Mouse (Mus musculus): Measurements from ENCODE around the gene Mrps6. TPM values are rescaled to one million over a fixed set of nuclear protein-coding genes. Genes with fewer than 3 reads are reported as not detected.

Gene Mrps6
- total and polyA plus RNA-seq, 3 experiments, result 28.4 to 93.4 (median 39.7) TPM

- in situ Hi-C loops (cut with MboI; ENCODE audit: low pct_ligation_motif_present, low pct_unique_long_range_greater_than_20kb, low sequenced_read_pairs) (no loop called here), dilution Hi-C loops (cut with MboI; ENCODE audit: extremely low pct_ligation_motif_present, extremely low pct_unique_long_range_greater_than_20kb, low sequenced_read_pairs) (no loop called here)
- Histone ChIP-seq H3K36me3 (replicated peaks in 1 of 2; ENCODE audit: control insufficient read depth in 1 of 2, insufficient read depth in 1 of 2, low read length in 1 of 2) (peaks cover 7 to 57% of the 10 kb centered on the region in 2 experiments), H3K27ac (ENCODE audit: insufficient read depth, low read depth) (no peak overlapping the region), H3K4me2 (ENCODE audit: insufficient read depth, low read depth, poor library complexity, severe bottlenecking) (no peak overlapping the region), H3K4me1 (ENCODE audit: control insufficient read depth in 1 of 2, insufficient read depth in 2 of 2) (peaks cover 2 to 50% of the 10 kb centered on the region in 2 experiments; a peak in 3 of 4 replicates), H3K27me3 (replicated peaks) (no peaks in the 10 kb centered on the region), H3K4me3 (replicated peaks in 1 of 3; ENCODE audit: low read depth in 2 of 3, low read length in 2 of 3, poor library complexity in 1 of 3) (no peak overlapping the region), H3K9ac (ENCODE audit: insufficient read depth, low read depth) (no peak overlapping the region), H3K9me3 (replicated peaks; ENCODE audit: low read length) (no peaks in the 10 kb centered on the region), H3K79me2 (replicated peaks; ENCODE audit: control insufficient read depth, extremely low read depth, insufficient read depth, poor library complexity, severe bottlenecking) (0 out of 2 replicates have a peak, but pooled peaks cover 3% of the 10 kb centered on the region)
- no peak for DNase-seq (ENCODE audit: extremely low read depth)
- TF ChIP-seq BHLHE40 (IDR thresholded peaks at IDR 0.05; ENCODE audit: low read depth, low read length) (no peak), PAX5 (IDR thresholded peaks at IDR 0.05; ENCODE audit: low read length) (no peak), EP300 (IDR thresholded peaks at IDR 0.05; ENCODE audit: low read length) (no peak), CTCF (conservative IDR thresholded peaks at IDR 0.05 in 1 of 2, IDR thresholded peaks at IDR 0.05 in 1 of 2; ENCODE audit: low read depth in 2 of 2, low read length in 2 of 2) (0 out of 4 replicates have a peak, but pooled peaks of 1 of the 2 experiments have one; percentile 8), ETS1 (conservative IDR thresholded peaks at IDR 0.05; ENCODE audit: low read depth, low read length) (no peak)
Measured at GRCm38 (mm10) chr16:92060213-92060612, 2.1 kb downstream of the Mrps6 start.

GRCm38 (mm10) chr16:92061586-92061985 is 3.5 kb downstream of the Mrps6 start:
- Histone ChIP-seq H3K9ac (ENCODE audit: insufficient read depth, low read depth) (no peak overlapping the region), H3K79me2 (replicated peaks; ENCODE audit: control insufficient read depth, extremely low read depth, insufficient read depth, poor library complexity, severe bottlenecking) (0 out of 2 replicates have a peak, but pooled peaks cover 3% of the 10 kb centered on the region), H3K4me1 (ENCODE audit: control insufficient read depth in 1 of 2, insufficient read depth in 2 of 2) (peaks cover 2 to 64% of the 10 kb centered on the region in 2 experiments; a peak in 3 of 4 replicates), H3K27me3 (replicated peaks) (no peaks in the 10 kb centered on the region), H3K27ac (ENCODE audit: insufficient read depth, low read depth) (no peak overlapping the region), H3K9me3 (replicated peaks; ENCODE audit: low read length) (no peaks in the 10 kb centered on the region), H3K4me3 (replicated peaks in 1 of 3; ENCODE audit: low read depth in 2 of 3, low read length in 2 of 3, poor library complexity in 1 of 3) (no peak overlapping the region), H3K4me2 (ENCODE audit: insufficient read depth, low read depth, poor library complexity, severe bottlenecking) (no peak overlapping the region), H3K36me3 (replicated peaks in 1 of 2; ENCODE audit: control insufficient read depth in 1 of 2, insufficient read depth in 1 of 2, low read length in 1 of 2) (peaks cover 12 to 71% of the 10 kb centered on the region in 2 experiments)
- dilution Hi-C loops (cut with MboI; ENCODE audit: extremely low pct_ligation_motif_present, extremely low pct_unique_long_range_greater_than_20kb, low sequenced_read_pairs), result no loop called here
- no peak for TF ChIP-seq HCFC1 (IDR thresholded peaks at IDR 0.05; ENCODE audit: low read depth, low read length)
- TF ChIP-seq ZNF384 (IDR thresholded peaks at IDR 0.05; ENCODE audit: low read depth, low read length), result no peak
- TF ChIP-seq CHD2 (IDR thresholded peaks at IDR 0.05; ENCODE audit: low read length), result no peak
- TF ChIP-seq SIN3A (IDR thresholded peaks at IDR 0.05; ENCODE audit: low read length), result no peak
- TF ChIP-seq UBTF (IDR thresholded peaks at IDR 0.05; ENCODE audit: low read depth, low read length), result no peak
- no peak for TF ChIP-seq USF1 (IDR thresholded peaks at IDR 0.05; ENCODE audit: low read depth, low read length)
- TF ChIP-seq E2F4 (IDR thresholded peaks at IDR 0.05; ENCODE audit: insufficient replicate concordance, low read depth, low read length), result no peak
- no peak for TF ChIP-seq BHLHE40 (IDR thresholded peaks at IDR 0.05; ENCODE audit: low read depth, low read length)
- TF ChIP-seq JUN (IDR thresholded peaks at IDR 0.05; ENCODE audit: insufficient read depth, low read depth, low read length), result no peak
- no peak for TF ChIP-seq PAX5 (IDR thresholded peaks at IDR 0.05; ENCODE audit: low read length)
- TF ChIP-seq ELF1 (IDR thresholded peaks at IDR 0.05; ENCODE audit: low read depth, low read length), result no peak
- TF ChIP-seq CTCF (conservative IDR thresholded peaks at IDR 0.05 in 1 of 2, IDR thresholded peaks at IDR 0.05 in 1 of 2; ENCODE audit: low read depth in 2 of 2, low read length in 2 of 2), result no peak
- TF ChIP-seq KAT2A (IDR thresholded peaks at IDR 0.05; ENCODE audit: insufficient replicate concordance, low read length), result no peak
- TF ChIP-seq EP300 (IDR thresholded peaks at IDR 0.05; ENCODE audit: low read length), result no peak
- no peak for TF ChIP-seq ZC3H11A (IDR thresholded peaks at IDR 0.05; ENCODE audit: low read depth, low read length)
- no peak for TF ChIP-seq USF2 (conservative IDR thresholded peaks at IDR 0.05; ENCODE audit: low read depth, low read length)
- no peak for TF ChIP-seq POLR2AphosphoS2 (IDR thresholded peaks at IDR 0.05; ENCODE audit: low read depth, low read length)
- TF ChIP-seq MAFK (IDR thresholded peaks at IDR 0.05; ENCODE audit: insufficient replicate concordance, low read length), result no peak
- no peak for TF ChIP-seq GABPA (IDR thresholded peaks at IDR 0.05; ENCODE audit: insufficient replicate concordance, low read depth, low read length)
- no peak for TF ChIP-seq TBP (conservative IDR thresholded peaks at IDR 0.05; ENCODE audit: low read depth, low read length)
- in situ Hi-C loops (cut with MboI; ENCODE audit: low pct_ligation_motif_present, low pct_unique_long_range_greater_than_20kb, low sequenced_read_pairs), result no loop called here
- no peak for DNase-seq (ENCODE audit: extremely low read depth)
